Mouse (Mus musculus): ENCODE data around the gene Map1a.

Gene Map1a

GRCm38 (mm10) chr2:121288901-121289729, at the start of gene Map1a:
TSS of gene Map1a (plus strand) at chr2:121289600.
- DNase-seq (ENCODE audit: low spot score in 2 of 2): peak; percentile 88 to 96

DNA sequence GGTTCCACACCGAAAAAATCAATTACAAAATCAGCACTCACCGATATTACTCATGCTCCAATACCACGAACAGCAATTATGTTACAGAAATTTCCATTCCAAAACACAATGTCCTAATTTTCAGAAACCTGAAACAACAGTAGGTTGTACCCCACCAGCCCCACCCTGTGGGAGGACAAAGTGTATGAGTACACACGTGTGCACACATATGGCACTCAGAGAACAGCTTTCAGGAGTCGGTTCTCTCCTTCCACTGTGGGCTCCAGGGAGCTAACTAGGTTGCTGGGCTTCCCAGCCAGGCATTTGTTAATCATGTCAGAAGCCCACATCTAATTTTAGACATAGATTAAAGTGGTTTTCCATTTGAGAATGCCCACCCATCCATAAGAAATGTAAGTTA, 45.3 kb upstream of the Map1a start:
- DNase-seq (ENCODE audit: low spot score in 2 of 2): no peak

DNA sequence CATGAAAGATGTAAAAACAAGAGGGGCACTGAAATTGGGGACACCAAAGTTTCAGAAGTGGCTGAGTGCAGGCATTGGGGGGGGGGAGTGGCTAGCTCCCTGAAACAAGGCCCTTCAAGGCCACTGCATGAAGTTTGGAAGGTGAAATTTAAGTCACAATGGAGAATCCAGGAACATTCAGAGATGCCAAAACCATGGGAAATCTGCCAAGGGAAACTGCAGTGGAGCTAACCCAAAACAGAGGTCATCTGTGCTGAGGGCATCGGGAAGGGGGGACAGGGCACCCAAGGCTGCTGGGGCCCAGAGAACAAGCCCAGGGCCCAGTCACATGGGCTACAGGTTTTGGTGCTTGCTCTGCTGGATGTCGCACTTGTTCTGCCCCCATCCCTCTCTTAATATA, 39.6 kb upstream of the Map1a start:
- DNase-seq (ENCODE audit: low spot score in 2 of 2): no peak

- no peak for DNase-seq (ENCODE audit: low spot score in 2 of 2)
Observed at GRCm38 (mm10) chr2:121268446-121268845, 21.0 kb upstream of the Map1a start.

- peak in 1 of 2 experiments; percentile 22 for DNase-seq (ENCODE audit: low spot score in 2 of 2)
Observed at GRCm38 (mm10) chr2:121270521-121271235, 18.7 kb upstream of the Map1a start.

DNA sequence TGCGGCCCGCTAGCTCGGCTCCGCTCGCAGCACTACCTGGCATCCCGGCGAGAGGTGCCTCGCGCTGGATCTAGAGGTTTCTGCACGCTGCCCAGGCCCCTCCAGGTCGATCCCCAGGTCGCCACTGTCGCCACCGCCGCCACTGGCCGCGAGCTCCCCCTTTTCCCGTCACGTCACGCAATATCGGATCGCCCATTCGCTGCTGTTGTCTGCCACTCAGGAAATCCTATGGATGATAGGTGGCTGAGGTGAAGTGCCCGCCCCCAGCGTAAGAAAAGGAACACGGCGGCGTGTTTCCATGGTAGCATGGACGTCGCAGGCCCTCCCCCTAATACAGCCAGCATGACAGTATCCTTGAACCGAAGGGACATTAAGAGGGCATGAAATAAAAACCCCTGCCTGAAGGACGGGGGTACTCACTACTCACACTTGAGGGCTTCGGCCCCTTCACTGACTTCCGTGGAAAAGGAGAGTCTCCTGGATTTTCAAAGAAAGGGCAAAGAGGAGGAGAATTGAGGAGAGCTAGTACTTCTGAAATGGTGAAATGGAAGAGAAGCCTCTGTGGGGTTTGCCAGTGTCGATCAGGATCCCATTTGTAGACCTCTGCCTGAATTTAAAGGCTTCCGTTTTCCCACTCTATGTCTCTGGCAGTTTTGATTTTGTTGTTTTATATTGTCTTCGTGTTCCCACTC, 18.0 kb upstream of the Map1a start, which contains the start of gene Trp53bp1:
Trp53bp1 (minus strand) TSS at position 172 of the 692 bp plus-strand sequence.
- peak; percentile 84 to 94 for DNase-seq (ENCODE audit: low spot score in 2 of 2)

GRCm38 (mm10) chr2:121271928-121272516, 17.4 kb upstream of the Map1a start:
- DNase-seq (ENCODE audit: low spot score in 2 of 2): no peak

DNA sequence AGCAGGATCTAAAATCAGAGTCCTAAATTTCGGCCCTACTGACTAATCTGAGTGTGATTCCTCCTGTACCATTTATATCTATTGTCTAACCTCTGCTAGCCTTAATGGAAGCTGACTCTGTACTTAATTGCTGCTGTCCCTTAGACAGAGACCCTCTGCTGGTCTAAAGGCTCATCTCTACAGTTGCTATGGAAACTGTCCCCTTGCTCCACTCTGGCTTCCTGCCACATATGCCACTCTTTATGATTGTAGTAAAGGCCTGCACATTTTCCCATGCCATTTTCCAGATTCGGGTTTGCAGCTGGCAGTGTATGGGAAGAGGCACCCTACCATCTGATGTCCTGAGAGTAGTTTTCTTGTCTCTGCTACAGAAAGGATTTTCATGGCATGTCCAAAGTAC, 1.6 kb upstream of the Map1a start:
- DNase-seq (ENCODE audit: low spot score in 2 of 2): no peak

GRCm38 (mm10) chr2:121289730-121290540, 535 bp downstream of the Map1a start:
- DNase-seq (ENCODE audit: low spot score in 2 of 2): no peak

- DNase-seq (ENCODE audit: low spot score in 2 of 2): no peak
Observed at GRCm38 (mm10) chr2:121292316-121293013, 3.1 kb downstream of the Map1a start.

- no peak for DNase-seq (ENCODE audit: low spot score in 2 of 2)
Observed at GRCm38 (mm10) chr2:121294182-121294581, 4.8 kb downstream of the Map1a start.

DNA sequence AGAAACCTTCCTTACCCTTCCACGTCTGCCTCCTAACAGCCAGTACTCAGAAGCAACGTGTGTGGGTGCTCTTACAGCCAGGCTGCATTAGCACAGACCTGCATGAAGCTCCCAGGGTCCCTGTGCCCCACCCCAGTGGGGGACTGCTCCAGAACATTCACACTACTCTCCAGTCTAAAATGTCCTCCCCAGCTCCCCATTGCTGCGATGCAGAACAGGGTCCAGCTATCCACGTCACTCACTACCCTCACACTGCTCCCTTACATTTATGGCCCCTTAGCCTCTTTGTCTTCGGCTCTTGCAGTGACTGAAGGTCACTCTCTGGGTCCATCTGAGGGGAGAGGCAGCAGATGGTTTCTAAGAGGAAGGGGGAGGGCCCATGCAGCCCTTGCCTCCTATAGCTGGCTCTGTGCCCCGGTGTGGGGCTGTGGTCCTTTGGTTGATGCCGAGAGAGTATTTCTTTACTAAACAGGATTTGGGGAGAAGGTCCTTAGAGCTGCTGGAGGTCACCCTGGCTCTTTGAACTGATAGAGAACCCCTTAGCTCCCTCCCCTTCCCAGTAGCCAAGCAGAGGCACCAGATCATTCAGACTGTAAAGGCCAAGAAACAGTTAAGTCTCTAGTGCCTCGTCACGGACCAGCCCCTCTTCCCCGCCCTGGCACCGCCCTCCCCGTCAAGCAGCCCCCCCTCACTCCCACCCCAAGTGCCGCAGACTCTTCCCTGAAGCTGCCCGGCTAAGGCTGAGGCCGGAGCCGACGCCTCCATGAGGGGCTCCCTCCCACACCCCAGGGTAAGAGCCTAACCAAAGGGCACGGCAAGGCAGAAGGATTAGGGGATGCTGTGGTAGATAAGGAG, 5.6 kb downstream of the Map1a start:
- DNase-seq (ENCODE audit: low spot score in 2 of 2): peak in 1 of 2 experiments; percentile 69

- DNase-seq (ENCODE audit: low spot score in 2 of 2): peak in 1 of 2 experiments; percentile 40
Observed at GRCm38 (mm10) chr2:121295608-121296571, 6.5 kb downstream of the Map1a start.

DNA sequence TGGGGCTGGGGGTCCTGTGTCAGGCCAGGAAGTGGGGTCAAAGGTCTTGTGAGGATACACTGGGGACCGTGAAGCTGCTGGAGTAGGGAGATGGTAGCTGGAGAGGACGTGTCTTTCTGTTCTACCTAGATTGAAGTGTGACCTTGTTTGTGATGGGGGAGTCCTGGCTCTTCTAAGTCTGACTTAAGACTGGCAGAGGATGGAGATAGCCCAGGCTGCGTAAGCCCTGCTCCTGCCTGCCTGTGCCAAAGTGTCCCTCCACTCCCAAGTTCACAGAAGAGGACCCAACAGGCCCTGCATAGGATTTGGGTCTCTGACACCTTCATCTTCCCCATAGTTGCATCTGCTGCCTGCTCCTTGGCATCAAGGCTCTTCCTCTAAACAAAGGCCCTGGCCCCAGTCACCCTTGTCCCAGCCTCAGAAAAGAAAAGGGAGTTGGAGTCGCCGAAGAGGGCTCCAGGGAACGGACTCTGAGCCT, 7.4 kb downstream of the Map1a start:
- no peak for DNase-seq (ENCODE audit: low spot score in 2 of 2)

DNA sequence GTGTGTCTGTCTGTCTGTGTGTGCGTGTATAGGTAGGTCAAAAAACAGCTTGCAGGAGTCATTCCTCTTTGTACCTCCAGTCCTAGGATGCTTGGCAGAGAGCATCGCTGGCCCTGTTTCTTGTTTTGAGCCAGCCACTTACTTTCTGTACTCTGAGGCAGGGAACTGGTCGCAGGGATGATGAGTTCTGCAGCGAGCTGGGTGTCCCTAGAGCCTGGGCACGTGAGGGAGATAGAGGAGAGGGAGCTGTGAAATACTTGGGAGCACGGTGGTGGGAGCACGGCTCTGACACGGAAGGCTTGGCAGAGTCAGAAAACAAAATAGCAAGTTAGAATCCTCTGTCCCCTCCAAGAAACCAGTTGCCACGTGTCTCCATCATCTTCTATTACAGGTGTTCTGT, 8.3 kb downstream of the Map1a start:
- no peak for DNase-seq (ENCODE audit: low spot score in 2 of 2)

- no peak for DNase-seq (ENCODE audit: low spot score in 2 of 2)
Observed at GRCm38 (mm10) chr2:121298131-121298530, 8.7 kb downstream of the Map1a start.

DNA sequence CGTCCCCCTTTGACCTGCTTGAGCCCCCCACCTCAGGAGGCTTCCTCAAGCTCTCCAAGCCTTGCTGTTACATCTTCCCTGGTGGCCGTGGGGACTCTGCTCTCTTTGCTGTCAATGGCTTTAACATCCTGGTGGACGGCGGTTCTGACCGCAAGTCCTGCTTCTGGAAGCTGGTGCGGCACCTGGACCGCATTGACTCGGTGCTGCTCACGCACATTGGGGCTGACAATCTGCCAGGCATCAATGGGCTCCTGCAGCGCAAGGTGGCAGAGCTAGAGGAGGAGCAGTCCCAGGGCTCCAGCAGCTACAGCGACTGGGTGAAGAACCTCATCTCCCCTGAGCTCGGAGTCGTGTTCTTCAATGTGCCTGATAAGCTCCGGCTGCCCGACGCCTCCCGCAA, 10.1 kb downstream of the Map1a start:
- no peak for DNase-seq (ENCODE audit: low spot score in 2 of 2)

GRCm38 (mm10) chr2:121300036-121300435, 10.6 kb downstream of the Map1a start:
- DNase-seq (ENCODE audit: low spot score in 2 of 2): no peak

Measured in cerebellum, postnatal 4 days (tissue).